Comparison of ENCODE assay signal across 10 mouse cellular contexts in genomic region chr13:101311634-101312314, GRCm38 (mm10).
DNase-seq lines count a peak whose midpoint lies in the region; ATAC-seq lines count a peak whose summit lies in the region.
"Had no signal": no experiment of that assay in that cellular context is flagged by ENCODE, and none has a peak within 500 bp of the region (broad histone marks: within the 10 kb centered on the region; RNA-seq: fewer than 3 reads in every experiment).

No protein-coding gene starts in this region.

- H3K9me3 ChIP-seq in midbrain, embryonic 10.5 days (replicated peaks): no peaks in the 10 kb centered on the region
- no peaks in the 10 kb centered on the region for H3K9me3 ChIP-seq in hindbrain, embryonic 11.5 days (ENCODE audit: control insufficient read depth, low read length)
- H3K9me3 ChIP-seq: megakaryocyte, embryonic 14.5 days had no signal

- H3K27me3 ChIP-seq in midbrain, embryonic 10.5 days (ENCODE audit: low read depth, poor library complexity, severe bottlenecking): no peaks in the 10 kb centered on the region
- no peaks in the 10 kb centered on the region for H3K27me3 ChIP-seq in hindbrain, embryonic 11.5 days (ENCODE audit: control insufficient read depth, insufficient read depth, low read length)

- no peak overlapping the region for H3K4me3 ChIP-seq in midbrain, embryonic 10.5 days
- no peak overlapping the region for H3K4me3 ChIP-seq in hindbrain, embryonic 11.5 days (ENCODE audit: low read depth, low read length)
- H3K4me3 ChIP-seq: megakaryocyte, embryonic 14.5 days had no signal

- no peak overlapping the region for H3K27ac ChIP-seq in midbrain, embryonic 10.5 days (replicated peaks)
- no peak overlapping the region for H3K27ac ChIP-seq in hindbrain, embryonic 11.5 days (ENCODE audit: low read depth, low read length)

- no peaks in the 10 kb centered on the region for H3K4me1 ChIP-seq in midbrain, embryonic 10.5 days
- no peaks in the 10 kb centered on the region for H3K4me1 ChIP-seq in hindbrain, embryonic 11.5 days (replicated peaks; ENCODE audit: control insufficient read depth, insufficient read depth, low read length)
- H3K4me1 ChIP-seq: megakaryocyte, embryonic 14.5 days had no signal

- no peak overlapping the region for H3K9ac ChIP-seq in hindbrain, embryonic 11.5 days (ENCODE audit: low read depth, low read length)

- peak; percentile 40 for DNase-seq in kidney, adult 11 months
- no peak for DNase-seq in kidney, adult 18-20 months
- DNase-seq in brain, adult 2 months (ENCODE audit: low read depth, low spot score): peak; percentile 30
- peak; percentile 49 for DNase-seq in kidney, postnatal 14 days
- peak; percentile 16 for DNase-seq in ovary, postnatal 14 days (ENCODE audit: low spot score)
- DNase-seq in midbrain, embryonic 10.5 days (ENCODE audit: low spot score): no peak
- DNase-seq in hindbrain, embryonic 11.5 days (ENCODE audit: low spot score): no peak
- no peak for DNase-seq in left cerebral cortex, adult 8-10 months (ENCODE audit: low spot score in 2 of 2)
- DNase-seq: cerebellum, postnatal 36 days had no signal

- WGBS in midbrain, embryonic 10.5 days: 94% methylated on average over 3 of the region's 3 CpGs
- 89% methylated on average over 3 of the region's 3 CpGs for WGBS in hindbrain, embryonic 11.5 days

- ATAC-seq in hindbrain, embryonic 11.5 days (ENCODE audit: low FRiP score): no peak

- H3K36me3 ChIP-seq in midbrain, embryonic 10.5 days: no peaks in the 10 kb centered on the region
- H3K36me3 ChIP-seq in hindbrain, embryonic 11.5 days (ENCODE audit: control insufficient read depth, insufficient read depth, low read length): no peaks in the 10 kb centered on the region

- no peak overlapping the region for H3K4me2 ChIP-seq in hindbrain, embryonic 11.5 days (replicated peaks; ENCODE audit: low read depth, low read length)

Comparison
In these comparisons a context has a peak if more than half of its experiments do, and no peak if none do; other contexts are left out.
1. DNase-seq: peak in kidney, adult 11 months (single experiment), brain, adult 2 months (single experiment), kidney, postnatal 14 days (single experiment) and ovary, postnatal 14 days (single experiment); none in kidney, adult 18-20 months (single experiment), midbrain, embryonic 10.5 days (single experiment), hindbrain, embryonic 11.5 days (single experiment) and left cerebral cortex, adult 8-10 months (0 of 2).